Mouse (Mus musculus) myocyte (in vitro differentiated cells): ENCODE results near the gene Tspan7.

ENCODE experiments used
- POLR2A ChIP-seq: IDR thresholded peaks from one replicate; pipeline ENCODE4 v1.6.1; 2011; ENCODE audit warnings: low read depth, mild to moderate bottlenecking, control low read depth, moderate library complexity; ENCODE audit not compliant: insufficient read length
- POLR2AphosphoS2 ChIP-seq: IDR thresholded peaks from one replicate; pipeline ENCODE4 v1.6.1; 2011; ENCODE audit warnings: low read depth, control low read depth; ENCODE audit not compliant: insufficient read length
- REST ChIP-seq: IDR thresholded peaks from one replicate; pipeline ENCODE4 v1.6.1; 2011; ENCODE audit warnings: mild to moderate bottlenecking, control low read depth, moderate library complexity; ENCODE audit not compliant: insufficient read depth, insufficient read length
- SRF ChIP-seq: IDR thresholded peaks from one replicate; pipeline ENCODE4 v1.6.1; 2011; ENCODE audit warnings: low read depth; ENCODE audit not compliant: control insufficient read depth, insufficient read length

DNA sequence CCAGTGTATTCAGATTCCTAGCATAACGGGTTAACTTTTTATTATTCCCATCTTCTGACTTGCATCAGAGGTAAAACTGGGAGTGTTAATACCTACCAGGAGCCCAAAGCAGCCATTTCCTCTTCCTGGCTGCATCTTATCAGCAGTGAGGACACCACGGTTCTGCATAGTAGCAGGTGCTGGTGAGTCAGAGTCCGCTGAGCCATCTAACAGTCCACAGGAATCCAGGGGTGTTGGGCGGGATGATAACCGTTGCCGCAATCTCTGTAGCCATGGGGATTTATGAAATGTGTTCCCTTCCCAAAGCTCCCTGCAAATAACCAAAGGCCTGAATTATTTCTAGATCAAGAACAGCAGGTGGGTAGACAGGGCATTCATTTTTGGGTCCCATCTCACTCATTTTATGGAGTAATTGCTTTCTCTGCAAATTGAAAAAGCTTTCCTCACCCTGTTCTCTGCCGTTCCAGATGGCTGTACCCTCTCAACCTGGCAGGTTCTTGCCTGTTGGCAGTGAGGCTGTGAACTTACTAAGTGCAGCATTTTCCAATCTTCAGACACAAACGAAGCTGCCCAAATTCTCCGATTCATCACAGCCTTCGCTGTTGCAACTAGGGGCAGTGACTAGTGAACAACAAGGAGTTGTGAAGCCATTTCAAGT is 35.5 kb upstream of the Tspan7 start:
- TF ChIP-seq POLR2A = no peak
- TF ChIP-seq SRF = no peak
- TF ChIP-seq POLR2AphosphoS2 = no peak
- TF ChIP-seq REST = no peak
